Mouse (Mus musculus) bone marrow macrophage, adult 2 months (primary cell): ENCODE measurements at regions not wholly inside any gene's neighbourhood (a gene's known extent, or its start where the extent isn't known, plus 50 kb on each side); places are given as distances from the start of the nearest gene placed in this dataset.
"Not testable (repeated sequence)": the region's sequence is repeated elsewhere in the genome, so short reads cannot be mapped to it uniquely, and the experiment has no call there.

ENCODE experiments used
- H3K27ac ChIP-seq: 2 replicates; pipeline ENCODE4 v1.5.1; 2012; ENCODE audit warnings: low read depth, low read length; ENCODE audit not compliant: insufficient read depth
- H3K4me1 ChIP-seq: 2 replicates; pipeline ENCODE4 v1.6.1; 2012; ENCODE audit warnings: low read length; ENCODE audit not compliant: control insufficient read depth, insufficient read depth
- H3K4me3 ChIP-seq: 2 replicates; pipeline ENCODE4 v1.5.1; 2012; ENCODE audit warnings: mild to moderate bottlenecking, low read length, moderate library complexity; ENCODE audit not compliant: insufficient read depth
- CTCF ChIP-seq: IDR thresholded peaks from 2 replicates; pipeline ENCODE4 v1.5.1; 2012; ENCODE audit warnings: low read depth, mild to moderate bottlenecking, low read length, moderate library complexity
- POLR2A ChIP-seq: IDR thresholded peaks from 2 replicates; pipeline ENCODE4 v1.6.1; 2012; ENCODE audit warnings: mild to moderate bottlenecking, low read depth, low read length, borderline replicate concordance

DNA sequence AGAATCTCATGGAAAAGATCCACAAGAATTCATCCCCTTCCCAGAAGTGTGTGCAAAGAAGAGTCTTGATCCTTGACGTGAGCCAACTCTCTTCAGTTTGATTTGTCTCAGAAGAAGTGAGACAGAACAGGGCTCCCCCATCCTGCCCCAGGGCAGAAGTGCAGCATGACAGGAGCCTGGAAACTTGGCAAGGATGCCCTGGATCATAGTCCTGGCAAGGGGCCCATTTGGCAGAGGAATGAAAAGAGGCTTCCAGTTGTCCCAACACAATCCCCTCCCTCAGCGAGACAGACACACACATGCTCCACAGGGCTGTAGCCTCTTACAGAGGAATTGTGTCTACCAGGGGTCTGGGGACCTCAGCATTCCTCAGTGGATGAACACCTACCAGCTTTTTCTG, 102.7 kb downstream of the Ptpn20 start:
- H3K4me3 ChIP-seq = no peak overlapping the region

DNA sequence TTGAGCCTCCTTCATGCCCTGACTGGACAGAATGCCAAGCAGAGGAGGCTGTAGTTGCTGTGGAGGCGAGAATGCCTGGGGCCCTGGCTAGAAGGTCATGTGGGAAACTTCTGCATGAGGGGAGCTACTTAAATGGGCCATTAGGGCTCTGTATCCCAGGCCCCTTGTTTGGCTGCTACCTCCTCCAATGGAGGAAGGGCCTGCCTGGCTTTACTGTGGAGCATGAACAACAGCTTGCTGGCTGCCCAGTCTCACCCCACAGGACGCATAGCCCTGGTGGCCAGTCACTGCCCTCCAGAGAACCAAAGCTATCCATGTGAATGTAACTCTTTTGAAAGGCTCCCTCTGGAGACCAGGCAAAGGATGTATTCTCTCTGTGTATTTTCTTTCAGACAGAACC, 105.2 kb downstream of the Ptpn20 start:
- Histone ChIP-seq H3K4me3 (no peak overlapping the region), H3K4me1 (no peaks in the 10 kb centered on the region), H3K27ac (no peak overlapping the region)
- TF ChIP-seq POLR2A = no peak
- no peak for TF ChIP-seq CTCF

More for the DNA sequence above, 102.7 kb downstream of the Ptpn20 start:
- Histone ChIP-seq H3K27ac (no peak overlapping the region), H3K4me1 (no peaks in the 10 kb centered on the region)
- TF ChIP-seq CTCF = no peak
- TF ChIP-seq POLR2A = no peak

- Histone ChIP-seq H3K27ac (no peak overlapping the region), H3K4me3 (no peak overlapping the region), H3K4me1 (no peaks in the 10 kb centered on the region)
- TF ChIP-seq CTCF (peak; percentile 74), POLR2A (no peak)
Measured at GRCm38 (mm10) chr14:33695362-33695982, 106.5 kb downstream of the Ptpn20 start.

- Histone ChIP-seq H3K4me3 (no peak overlapping the region), H3K4me1 (no peaks in the 10 kb centered on the region), H3K27ac (no peak overlapping the region)
- TF ChIP-seq POLR2A (no peak), CTCF (no peak)
Measured at GRCm38 (mm10) chr14:33696817-33697216, 107.8 kb downstream of the Ptpn20 start.

GRCm38 (mm10) chr14:33699777-33700438, 110.9 kb downstream of the Ptpn20 start:
- Histone ChIP-seq H3K4me1 (no peaks in the 10 kb centered on the region), H3K27ac (no peak overlapping the region), H3K4me3 (no peak overlapping the region)
- TF ChIP-seq POLR2A = no peak
- TF ChIP-seq CTCF = no peak

DNA sequence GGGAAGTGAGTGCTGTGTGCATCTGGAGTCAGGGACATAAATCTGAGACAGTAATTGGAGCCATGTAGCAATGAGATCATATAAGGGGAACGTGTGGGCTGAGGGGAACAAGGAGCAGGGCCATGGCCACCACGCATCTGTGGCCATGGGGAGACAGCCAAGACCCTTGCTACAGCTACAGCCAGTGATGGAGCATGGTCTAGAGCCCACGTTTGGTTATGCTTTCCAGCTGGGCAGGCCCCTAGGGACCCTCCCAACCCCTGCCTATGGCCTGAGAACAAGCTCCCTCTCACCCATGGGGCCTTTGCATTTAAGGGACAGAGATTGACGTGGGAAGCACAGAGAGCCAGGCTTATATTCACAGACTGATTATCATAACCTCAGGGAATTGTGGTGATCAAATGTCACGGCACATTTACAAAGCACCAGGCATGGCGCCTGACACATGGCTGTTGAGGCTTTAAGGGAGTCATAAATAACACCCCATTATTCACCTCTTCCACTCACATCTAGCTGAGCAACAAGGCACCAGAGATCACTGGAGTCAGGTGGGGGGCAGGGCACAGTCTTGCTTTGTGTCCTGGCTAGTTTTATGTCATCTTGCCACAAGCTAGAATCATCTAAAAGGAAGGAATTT, 118.8 kb downstream of the Ptpn20 start:
- TF ChIP-seq CTCF = no peak
- no peak for TF ChIP-seq POLR2A
- Histone ChIP-seq H3K4me1 (no peaks in the 10 kb centered on the region), H3K4me3 (no peak overlapping the region), H3K27ac (no peak overlapping the region)

DNA sequence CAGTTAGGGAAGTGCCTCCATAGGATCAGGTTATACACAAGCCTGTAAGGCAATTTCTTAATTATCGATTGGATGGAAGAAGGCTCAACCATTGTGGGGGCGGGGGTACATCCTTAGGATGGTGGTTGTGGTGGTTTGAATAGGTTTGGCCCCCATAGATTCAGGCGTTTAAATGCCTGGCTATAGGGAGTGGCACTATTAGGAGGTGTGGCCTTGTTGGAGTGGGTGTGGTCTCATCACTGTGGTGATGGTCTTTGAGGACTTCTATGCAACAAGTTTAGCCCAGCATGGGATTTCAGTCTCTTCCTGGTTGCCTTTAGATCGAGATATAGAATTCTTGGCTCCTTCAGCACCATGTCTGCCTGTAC, 119.3 kb downstream of the Ptpn20 start:
- TF ChIP-seq POLR2A (no peak), CTCF (no peak)
- no peak overlapping the region for H3K4me3 ChIP-seq
- H3K27ac ChIP-seq = no peak overlapping the region
- no peaks in the 10 kb centered on the region for H3K4me1 ChIP-seq

- H3K27ac ChIP-seq = no peak overlapping the region
- TF ChIP-seq CTCF = no peak
- TF ChIP-seq POLR2A = no peak
- H3K4me1 ChIP-seq = no peaks in the 10 kb centered on the region
- no peak overlapping the region for H3K4me3 ChIP-seq
Measured at GRCm38 (mm10) chr14:33712458-33712857, 123.5 kb downstream of the Ptpn20 start.

DNA sequence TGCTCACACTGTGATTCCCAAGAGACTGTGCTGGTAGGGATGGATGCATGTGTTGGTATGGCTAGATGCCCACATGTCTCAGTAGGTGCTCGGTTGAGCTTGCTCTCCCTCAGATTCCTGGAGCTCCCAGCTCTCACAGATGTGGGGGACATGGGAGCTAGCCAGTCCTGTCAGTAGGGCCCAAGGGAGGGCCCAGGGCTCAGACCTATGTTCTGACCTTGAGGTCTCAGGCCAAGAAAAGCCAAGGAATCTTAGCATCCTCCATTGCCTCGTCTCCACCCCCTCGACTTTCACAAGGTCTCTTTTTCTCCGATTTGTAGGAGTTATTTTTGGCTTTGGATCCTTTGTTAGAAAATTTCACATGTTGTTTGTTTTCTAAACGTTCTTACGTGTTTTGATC, 130.6 kb downstream of the Ptpn20 start:
- no peaks in the 10 kb centered on the region for H3K4me1 ChIP-seq
- H3K27ac ChIP-seq = no peak overlapping the region
- H3K4me3 ChIP-seq = no peak overlapping the region
- TF ChIP-seq POLR2A (no peak), CTCF (no peak)

DNA sequence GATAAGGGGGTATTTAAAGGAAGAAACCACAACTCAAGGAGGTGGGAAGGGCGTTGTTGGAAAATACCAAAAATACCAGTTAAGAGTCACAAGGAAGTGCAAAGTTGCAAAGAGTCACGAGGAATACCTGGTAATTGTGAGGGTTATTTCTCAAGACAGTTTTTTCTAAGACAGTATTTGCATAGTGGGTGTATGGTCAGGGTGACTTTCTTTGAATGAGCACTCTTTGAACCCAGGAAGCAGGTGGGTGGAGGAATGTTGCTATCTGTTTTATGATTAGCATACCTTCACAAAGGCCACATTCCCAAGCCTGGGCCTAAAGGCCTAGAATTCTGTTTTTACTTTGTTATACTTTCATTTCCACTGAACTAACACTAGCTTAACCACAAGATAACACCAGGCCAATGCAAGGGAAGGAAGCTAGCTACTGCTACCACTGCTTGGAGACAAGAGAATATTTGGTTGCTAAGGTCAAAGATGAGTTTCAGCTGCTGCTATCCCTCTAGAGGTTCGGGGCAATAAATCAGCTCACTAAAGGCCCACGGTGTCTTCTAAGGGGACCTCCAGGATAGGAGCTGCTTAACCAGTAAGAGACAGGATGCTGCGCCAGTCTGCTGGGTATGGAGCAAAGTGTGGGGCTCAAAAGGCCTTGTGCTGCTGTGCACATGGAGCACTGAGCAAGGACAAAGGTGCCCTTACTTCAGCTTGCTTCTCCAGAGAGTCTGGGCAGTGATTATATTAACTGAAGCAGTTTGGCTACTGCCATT, 133.6 kb downstream of the Ptpn20 start:
- H3K4me1 ChIP-seq, H3K27ac ChIP-seq, H3K4me3 ChIP-seq: not testable (repeated sequence)
